Mouse (Mus musculus): ENCODE measurements around the gene Gm2016.
"Not testable (repeated sequence)": the region's sequence is repeated elsewhere in the genome, so short reads cannot be mapped to it uniquely, and the experiment has no call there.

The Gm2016 gene

GRCm38 (mm10) chr12:87873772-87874171, at the start of gene Gm2016:
Gene Gm2016 (plus strand): TSS chr12:87874072.
- not testable (repeated sequence) for DNase-seq

- DNase-seq: not testable (repeated sequence)
Observed at GRCm38 (mm10) chr12:87842239-87842638, 31.6 kb upstream of the Gm2016 start, which contains the start of gene Gm2001. Gene Gm2001 (minus strand): TSS chr12:87842339.

DNA sequence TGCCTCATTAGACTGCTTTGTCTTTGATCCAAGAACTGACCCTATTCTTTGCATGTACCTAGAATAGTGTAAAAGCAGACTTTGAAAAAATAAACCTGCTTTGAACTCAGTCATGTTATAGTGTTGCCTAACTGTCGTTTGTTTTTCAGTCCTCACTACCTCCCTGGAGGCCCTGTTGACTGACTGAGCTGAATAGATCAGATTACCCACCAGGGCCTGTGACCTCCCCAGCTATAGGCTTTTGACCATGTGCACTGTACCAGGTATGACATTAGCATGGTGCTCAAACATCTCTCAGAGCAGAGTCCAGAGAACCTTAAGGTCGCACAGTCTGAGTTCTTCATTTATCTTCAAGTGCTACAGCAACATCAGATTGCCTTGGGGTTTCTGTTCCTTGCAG, 23.2 kb upstream of the Gm2016 start:
- not testable (repeated sequence) for DNase-seq

DNA sequence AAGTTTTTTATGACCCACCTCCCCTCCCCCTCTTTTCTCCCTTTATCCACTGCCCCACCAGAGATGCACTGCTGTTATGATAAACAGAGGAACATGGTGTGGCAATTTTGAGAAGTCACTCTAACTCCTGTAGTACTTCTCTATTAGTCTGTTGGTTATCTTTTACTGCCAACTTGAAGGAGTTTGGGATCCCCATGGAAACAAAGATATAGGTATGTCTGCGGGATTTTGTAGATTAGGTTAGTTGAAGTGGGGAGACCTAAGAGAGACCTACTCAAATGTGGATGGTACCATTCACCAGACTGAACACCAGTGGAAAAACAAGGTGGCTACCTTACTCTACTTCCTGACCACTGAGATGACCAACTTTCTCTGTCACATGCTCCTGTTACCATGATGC, 17.8 kb upstream of the Gm2016 start:
- DNase-seq: not testable (repeated sequence)

- peak; percentile 91 for DNase-seq
Observed at GRCm38 (mm10) chr12:87861740-87862692, 11.9 kb upstream of the Gm2016 start.

- DNase-seq: peak; percentile 81
Observed at GRCm38 (mm10) chr12:87863638-87864037, 10.2 kb upstream of the Gm2016 start.

DNA sequence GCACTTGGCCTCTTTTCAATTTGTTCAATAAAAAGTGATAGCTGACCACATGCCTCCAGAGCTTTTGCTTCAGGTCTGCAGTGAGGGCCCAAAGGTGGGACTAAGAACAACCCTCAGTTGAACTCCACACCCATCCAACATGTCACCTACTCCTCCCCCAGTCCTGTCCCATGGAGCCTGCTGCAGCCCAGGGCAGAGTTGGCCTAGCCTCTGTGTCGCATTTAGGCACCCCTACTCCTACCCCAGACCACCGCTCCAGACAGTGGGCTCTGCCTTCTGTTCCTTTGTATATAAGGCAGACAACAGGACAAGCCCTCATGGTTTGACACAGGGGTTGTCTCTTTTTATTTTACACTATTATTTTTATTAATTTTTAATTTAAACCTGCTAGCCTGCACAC, 9.8 kb upstream of the Gm2016 start:
- DNase-seq: peak; percentile 88

- DNase-seq: not testable (repeated sequence)
Observed at GRCm38 (mm10) chr12:87895070-87895469, 21.2 kb downstream of the Gm2016 start, which contains the start of gene Gm2022. Gene Gm2022 (plus strand): TSS chr12:87895370.

DNA sequence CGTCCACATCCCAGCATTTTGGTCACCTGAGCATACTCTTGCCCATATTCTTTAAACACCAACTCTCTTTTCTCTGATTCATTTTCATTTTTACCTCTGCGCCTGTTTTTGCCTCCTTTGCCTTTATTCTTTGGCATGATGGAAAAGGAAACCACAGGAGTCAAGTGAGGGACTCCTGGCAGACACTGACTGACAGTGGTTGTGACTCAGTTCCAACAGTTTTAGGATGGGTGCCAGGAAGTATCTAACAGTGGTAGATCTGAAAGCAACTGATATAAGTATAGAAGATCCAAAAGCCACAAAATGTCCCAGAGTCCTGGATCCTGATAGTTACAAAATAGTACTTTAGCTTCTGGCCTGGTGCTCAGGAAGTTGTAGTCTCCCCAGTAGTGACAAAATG, 45.8 kb downstream of the Gm2016 start, which contains the start of gene Gm2035:
TSS of gene Gm2035 (minus strand) at position 137 of the 400 bp plus-strand sequence.
- DNase-seq: not testable (repeated sequence)
